Mouse (Mus musculus) liver, embryonic 11.5 days (tissue): ENCODE data around the gene Ndufv1. TPM values are rescaled to one million over a fixed set of nuclear protein-coding genes. Genes with fewer than 3 reads are reported as not detected.
A peak's percentile ranks its signal among the peaks of the same experiment; 100 is the strongest.

Experiments used
- ATAC-seq: fragments of 200-750 bp; cut with Nextera tagmentation; replicated peaks from 2 replicates; pipeline ENCODE4 v1.8.0; 2017; ENCODE audit warnings: moderate number of reproducible peaks, mild to moderate bottlenecking, moderate TSS enrichment, moderate library complexity; ENCODE audit not compliant: low FRiP score
- DNase-seq: peaks from one replicate; pipeline ENCODE4 v3.0.0-alpha.2; 2017; ENCODE audit warnings: low spot score
- H3K27ac ChIP-seq: fragments of 300-500 bp; sonication (generic); 2 replicates; pipeline ENCODE4 v1.5.1; 2014; ENCODE audit warnings: mild to moderate bottlenecking, low read depth, low read length, control low read depth
- H3K27me3 ChIP-seq: fragments of 300-500 bp; sonication (generic); replicated peaks from 2 replicates; pipeline ENCODE4 v1.6.1; 2014; ENCODE audit warnings: low read length, mixed read lengths; ENCODE audit not compliant: control insufficient read depth, insufficient read depth
- H3K36me3 ChIP-seq: fragments of 300-500 bp; sonication (generic); 2 replicates; pipeline ENCODE4 v1.6.1; 2014; ENCODE audit warnings: mild to moderate bottlenecking, low read length, moderate library complexity, mixed read lengths; ENCODE audit not compliant: control insufficient read depth, insufficient read depth
- H3K4me1 ChIP-seq: fragments of 300-500 bp; sonication (generic); replicated peaks from 2 replicates; pipeline ENCODE4 v1.6.1; 2014; ENCODE audit warnings: low read length, mixed read lengths; ENCODE audit not compliant: control insufficient read depth, insufficient read depth
- H3K4me2 ChIP-seq: fragments of 300-500 bp; sonication (generic); 2 replicates; pipeline ENCODE4 v1.6.1; 2014; ENCODE audit warnings: mild to moderate bottlenecking, control low read depth, moderate library complexity
- H3K4me3 ChIP-seq: fragments of 300-500 bp; sonication (generic); 2 replicates; pipeline ENCODE4 v1.5.1; 2014; ENCODE audit warnings: low read depth, low read length, control low read depth
- H3K9ac ChIP-seq: fragments of 300-500 bp; sonication (generic); 2 replicates; pipeline ENCODE4 v1.6.1; 2014; ENCODE audit warnings: low read depth, low read length, control low read depth
- H3K9me3 ChIP-seq: fragments of 300-500 bp; sonication (generic); 2 replicates; pipeline ENCODE4 v1.6.1; 2016; ENCODE audit warnings: low read length, inconsistent platforms, mixed read lengths; ENCODE audit not compliant: control insufficient read depth
- WGBS: fragments of 180-500 bp; shearing (Covaris S2); extraction: QIAGEN DNeasy Blood & Tissue Kit; methylation state at CpG from one replicate; pipeline ENCODE4 v1.1.7; 2014; 5-methylcytosine and 5-hydroxymethylcytosine counted together
- polyA plus RNA-seq: library from polyadenylated mRNA; unstranded; fragments of >200 nt; fragmentation: Nextera tagmentation; extraction: Ambion mirVana; gene quantifications from 2 replicates; pipeline ENCODE4 v1.2.1, GENCODE M21; 2014

The Ndufv1 gene
- polyA plus RNA-seq, 1 experiment from 2014 or later = 232 TPM

DNA sequence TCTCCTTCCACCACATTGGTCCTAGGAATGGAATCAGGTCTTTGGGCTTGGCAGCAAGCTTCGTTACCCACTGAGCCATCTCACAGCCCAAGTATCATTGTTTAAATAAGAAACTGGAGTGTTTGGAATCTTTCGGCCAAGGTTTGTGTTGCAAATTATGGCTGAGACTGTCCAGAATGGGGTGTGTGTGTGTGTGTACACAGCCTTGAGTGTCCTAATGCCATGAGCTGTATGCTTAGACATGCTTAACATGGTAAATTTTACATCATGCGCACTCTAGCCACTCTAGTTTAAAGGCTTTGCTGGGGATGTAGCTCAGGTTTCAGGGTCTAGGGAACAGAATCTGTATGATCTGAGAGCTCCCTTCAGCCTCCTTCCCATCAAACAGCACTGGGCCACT is 17.1 kb downstream of the Ndufv1 start:
- 86% methylated on average over 3 of the region's 3 CpGs for WGBS
- H3K36me3 ChIP-seq = no peaks in the 10 kb centered on the region
- no peak overlapping the region for H3K27ac ChIP-seq
- H3K4me3 ChIP-seq = no peak overlapping the region
- H3K9me3 ChIP-seq = no peaks in the 10 kb centered on the region
- no peak overlapping the region for H3K9ac ChIP-seq
- ATAC-seq (no peak), DNase-seq (no peak)
- peaks cover 12% of the 10 kb centered on the region for H3K4me1 ChIP-seq
- H3K27me3 ChIP-seq = no peaks in the 10 kb centered on the region
- no peak overlapping the region for H3K4me2 ChIP-seq

DNA sequence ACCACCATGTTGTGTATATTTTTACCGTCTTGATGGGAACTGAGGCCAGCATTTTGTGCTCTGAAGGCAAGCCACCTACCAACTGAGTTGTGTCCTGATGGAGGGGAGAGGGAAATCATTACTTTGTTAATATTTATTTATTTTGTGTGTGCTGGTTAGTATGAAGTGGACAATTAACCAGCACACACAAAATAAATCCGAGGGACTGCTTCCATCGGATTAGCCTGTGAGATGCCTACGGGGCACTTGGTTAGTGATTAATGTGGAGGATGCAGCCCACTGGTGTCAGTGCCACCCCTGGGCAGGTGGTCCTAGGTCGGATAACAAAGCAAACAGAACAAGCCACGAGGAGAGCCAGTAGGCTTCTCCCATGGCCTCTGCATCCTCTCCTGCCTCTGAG is 17.7 kb downstream of the Ndufv1 start:
- no peak overlapping the region for H3K4me2 ChIP-seq
- peaks cover 12% of the 10 kb centered on the region for H3K4me1 ChIP-seq
- DNase-seq (no peak), ATAC-seq (no peak)
- no peaks in the 10 kb centered on the region for H3K9me3 ChIP-seq
- 61% methylated on average over 6 of the region's 6 CpGs for WGBS
- no peaks in the 10 kb centered on the region for H3K36me3 ChIP-seq
- H3K27me3 ChIP-seq = no peaks in the 10 kb centered on the region
- H3K27ac ChIP-seq = 0 out of 2 replicates have a peak overlapping the region, but pooled peaks have one; percentile 6
- H3K9ac ChIP-seq = no peak overlapping the region
- no peak overlapping the region for H3K4me3 ChIP-seq

DNA sequence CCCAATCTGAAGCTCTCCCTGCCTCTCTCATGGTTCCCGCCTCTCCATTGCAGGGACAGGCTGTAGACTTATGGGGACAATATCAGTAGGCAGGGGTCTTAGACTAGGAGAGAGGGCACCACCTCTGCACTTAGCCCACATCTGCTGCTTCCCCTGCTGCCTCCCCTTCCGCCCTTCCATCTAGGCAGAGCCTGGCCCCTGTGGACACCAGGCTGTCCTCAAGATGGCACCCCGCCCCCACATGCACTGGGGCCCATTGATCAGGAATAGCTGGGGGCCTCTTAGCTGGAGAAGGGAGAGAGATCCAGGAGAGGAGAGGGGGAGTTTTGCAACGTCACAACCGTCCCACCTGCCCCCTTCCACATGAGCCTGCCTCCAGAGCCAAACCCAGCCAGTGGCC is 20.2 kb downstream of the Ndufv1 start, which contains the start of gene Tbx10:
Tbx10 (plus strand) TSS at position 337 of the 400 bp plus-strand sequence.
- Histone ChIP-seq H3K9me3 (no peaks in the 10 kb centered on the region), H3K9ac (no peak within 1 kb of the TSS), H3K27me3 (no peaks in the 10 kb centered on the region), H3K27ac (no peak within 1 kb of the TSS), H3K4me3 (no peak within 1 kb of the TSS), H3K4me2 (no peak within 1 kb of the TSS), H3K4me1 (0 out of 2 replicates have a peak, but pooled peaks cover 4% of the 10 kb centered on the region), H3K36me3 (no peaks in the 10 kb centered on the region)
- ATAC-seq (no peak), DNase-seq (no peak)
- 57% methylated on average over 5 of the region's 5 CpGs for WGBS

DNA sequence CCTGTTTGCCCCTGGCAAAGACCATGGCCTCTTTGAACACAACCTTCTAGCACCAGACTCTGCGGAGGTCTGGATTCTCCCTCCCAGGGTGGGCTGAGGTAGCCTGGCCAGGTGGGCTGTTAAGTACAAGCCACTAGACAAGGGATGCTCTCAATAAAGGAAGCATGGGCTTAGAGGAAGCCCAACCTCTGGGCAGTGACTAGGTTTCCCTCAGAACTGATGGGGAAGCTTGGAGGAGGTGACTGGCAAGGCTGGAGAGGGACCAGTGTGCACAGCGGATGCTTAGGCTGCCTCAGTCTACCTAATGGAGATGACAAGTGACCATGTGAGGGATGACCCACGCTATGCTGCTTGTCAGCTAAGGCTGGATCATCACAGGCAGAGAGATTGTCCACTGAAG is 20.6 kb downstream of the Ndufv1 start:
- H3K27ac ChIP-seq = no peak overlapping the region
- peaks cover 6% of the 10 kb centered on the region; the same call in 1 of the 2 replicates for H3K4me1 ChIP-seq
- no peak for ATAC-seq
- H3K27me3 ChIP-seq = no peaks in the 10 kb centered on the region
- H3K4me2 ChIP-seq = no peak overlapping the region
- DNase-seq = no peak
- H3K9me3 ChIP-seq = no peaks in the 10 kb centered on the region
- no peak overlapping the region for H3K9ac ChIP-seq
- WGBS = 82% methylated on average over 3 of the region's 3 CpGs
- no peaks in the 10 kb centered on the region for H3K36me3 ChIP-seq
- H3K4me3 ChIP-seq = no peak overlapping the region

DNA sequence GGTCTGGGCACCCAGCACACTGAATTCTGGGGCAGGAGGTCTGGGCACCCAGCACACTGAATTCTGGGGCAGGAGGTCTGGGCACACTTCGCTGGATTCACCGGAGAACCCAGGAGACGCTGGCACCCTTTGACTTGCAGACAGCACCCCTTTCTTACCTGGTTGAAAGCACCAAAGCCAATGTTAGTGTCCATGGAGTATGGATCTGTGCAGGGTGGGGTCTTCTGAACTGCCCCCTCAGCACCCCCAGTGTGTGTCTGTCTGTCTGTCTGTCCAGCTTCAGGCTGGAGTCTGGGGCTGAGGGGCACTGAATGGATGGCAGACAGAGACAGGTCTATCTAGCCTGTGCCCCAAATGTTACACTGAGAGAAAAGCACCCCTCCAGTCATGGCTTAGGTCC is 21.0 kb downstream of the Ndufv1 start:
- Histone ChIP-seq H3K4me2 (no peak overlapping the region), H3K4me3 (no peak overlapping the region), H3K27me3 (no peaks in the 10 kb centered on the region), H3K9ac (no peak overlapping the region), H3K9me3 (no peaks in the 10 kb centered on the region), H3K27ac (no peak overlapping the region), H3K36me3 (no peaks in the 10 kb centered on the region), H3K4me1 (peaks cover 10% of the 10 kb centered on the region)
- no peak for ATAC-seq
- 89% methylated on average over 3 of the region's 3 CpGs for WGBS
- no peak for DNase-seq

DNA sequence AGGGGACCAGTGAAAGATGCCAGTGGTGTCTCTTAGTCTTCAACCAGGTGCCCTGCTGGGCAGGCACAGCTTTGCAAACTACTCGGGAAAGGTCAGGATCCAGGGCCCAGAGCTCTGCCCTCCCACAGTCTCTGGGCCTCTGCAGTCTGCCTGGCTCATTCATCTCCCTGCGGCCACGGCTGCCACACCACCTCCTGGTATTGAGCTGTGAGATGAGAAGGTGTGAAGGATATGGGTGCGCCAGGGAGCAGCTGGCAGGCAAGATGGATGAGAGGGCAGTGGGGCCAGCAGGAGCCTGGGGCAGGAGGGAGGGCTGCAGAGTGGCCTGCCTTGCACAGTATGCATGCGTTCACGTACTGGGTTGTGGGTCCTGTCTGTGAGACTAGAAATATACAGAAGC is 21.8 kb downstream of the Ndufv1 start:
- no peaks in the 10 kb centered on the region for H3K36me3 ChIP-seq
- no peak overlapping the region for H3K27ac ChIP-seq
- no peak for ATAC-seq
- H3K4me2 ChIP-seq = no peak overlapping the region
- no peak for DNase-seq
- WGBS = 57% methylated on average over 6 of the region's 6 CpGs
- no peak overlapping the region for H3K4me3 ChIP-seq
- no peak overlapping the region for H3K9ac ChIP-seq
- H3K27me3 ChIP-seq = no peaks in the 10 kb centered on the region
- H3K4me1 ChIP-seq = peaks cover 15% of the 10 kb centered on the region
- no peaks in the 10 kb centered on the region for H3K9me3 ChIP-seq

DNA sequence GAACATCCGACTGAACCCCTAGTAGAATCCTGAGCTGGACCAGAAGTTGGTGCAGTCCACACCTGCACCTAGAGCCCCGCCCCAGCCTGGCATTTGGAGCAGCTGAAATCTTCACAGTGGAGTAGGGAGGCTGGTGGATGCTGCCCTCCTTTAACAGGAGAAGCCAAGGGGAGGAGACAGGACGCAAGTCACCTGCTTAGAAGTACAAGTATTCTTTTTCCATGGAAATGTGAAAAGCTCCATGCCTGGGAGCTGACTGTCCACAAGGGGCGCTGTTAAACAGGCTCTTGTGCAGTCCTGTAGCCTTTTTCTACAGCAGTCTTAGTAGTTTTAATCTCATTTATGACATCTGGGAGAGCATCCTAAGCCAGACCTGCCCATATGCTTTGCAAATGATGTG is 23.9 kb downstream of the Ndufv1 start:
- Histone ChIP-seq H3K4me3 (no peak overlapping the region), H3K4me1 (peaks cover 23% of the 10 kb centered on the region), H3K27me3 (no peaks in the 10 kb centered on the region), H3K36me3 (no peaks in the 10 kb centered on the region), H3K9me3 (no peaks in the 10 kb centered on the region), H3K9ac (no peak overlapping the region), H3K4me2 (no peak overlapping the region), H3K27ac (no peak overlapping the region)
- no peak for DNase-seq
- no peak for ATAC-seq
- 87% methylated on average over 4 of the region's 4 CpGs for WGBS

DNA sequence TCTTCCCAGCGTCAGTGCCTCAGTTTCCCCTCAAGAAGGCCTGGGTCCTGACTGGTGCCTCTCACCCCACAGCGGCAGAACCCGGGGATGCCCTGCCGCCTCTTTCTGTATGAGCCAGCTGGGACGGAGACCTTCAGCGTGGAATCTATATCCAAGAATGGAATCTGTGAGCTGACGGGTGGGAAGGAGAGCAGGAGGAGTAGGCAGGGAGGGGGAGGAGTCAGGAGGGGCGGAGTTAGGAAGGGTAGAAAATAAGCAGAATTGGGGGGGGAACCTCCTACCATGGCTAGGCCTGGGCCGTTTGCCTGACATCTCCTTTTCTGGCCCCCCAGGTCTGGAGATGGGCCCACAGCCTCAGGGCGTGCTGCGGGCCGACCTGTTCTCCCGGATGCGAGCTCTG is 24.5 kb downstream of the Ndufv1 start:
- Histone ChIP-seq H3K9ac (no peak overlapping the region), H3K27ac (no peak overlapping the region), H3K9me3 (no peaks in the 10 kb centered on the region), H3K4me2 (no peak overlapping the region), H3K4me3 (no peak overlapping the region), H3K36me3 (no peaks in the 10 kb centered on the region), H3K4me1 (peaks cover 23% of the 10 kb centered on the region), H3K27me3 (no peaks in the 10 kb centered on the region)
- WGBS = 85% methylated on average over 13 of the region's 14 CpGs
- no peak for DNase-seq
- ATAC-seq = no peak

DNA sequence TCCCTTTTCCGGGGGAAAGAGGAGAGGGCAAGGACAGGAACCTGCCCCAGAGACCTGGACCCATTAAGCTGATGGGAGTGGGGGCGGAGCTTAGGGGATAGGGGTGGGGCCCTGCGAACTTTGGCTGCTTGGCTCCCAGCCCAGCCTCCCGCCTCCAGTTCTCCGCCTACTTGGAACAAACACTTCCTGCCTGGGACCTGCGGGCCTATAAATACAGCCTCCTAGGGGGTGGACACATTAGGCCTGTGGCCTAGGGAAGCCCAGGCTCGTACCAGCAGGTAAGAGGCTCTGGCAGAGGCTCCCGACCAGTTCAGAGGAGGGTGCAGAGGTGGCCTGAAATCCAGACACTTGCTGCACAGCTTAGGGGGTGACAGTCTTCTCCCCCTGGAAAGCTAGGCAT is 26.3 kb downstream of the Ndufv1 start, which contains the start of gene Acy3:
Acy3 (plus strand) TSS at position 237 of the 400 bp plus-strand sequence.
- Histone ChIP-seq H3K4me3 (0 out of 2 replicates have a peak within 1 kb of the TSS, but pooled peaks have one; percentile 14), H3K36me3 (no peaks in the 10 kb centered on the region), H3K4me2 (peak within 1 kb of the TSS; percentile 48), H3K9me3 (no peaks in the 10 kb centered on the region), H3K27me3 (no peaks in the 10 kb centered on the region), H3K4me1 (peaks cover 23% of the 10 kb centered on the region), H3K27ac (peak within 1 kb of the TSS; percentile 61; the same call in 1 of the 2 replicates), H3K9ac (peak within 1 kb of the TSS; percentile 35; the same call in 1 of the 2 replicates)
- 11% methylated on average over 8 of the region's 8 CpGs for WGBS
- ATAC-seq (peak; percentile 66), DNase-seq (peak; percentile 75)
